Mouse (Mus musculus): Measurements from ENCODE around the gene Llgl2.

- TF ChIP-seq POLR2A (IDR thresholded peaks at IDR 0.05; ENCODE audit: control insufficient read depth, extremely low read depth, insufficient read depth, low read length, poor library complexity) (no peak), CTCF (IDR thresholded peaks at IDR 0.05; ENCODE audit: borderline replicate concordance, control insufficient read depth, extremely low read depth, insufficient read depth, low read length, poor library complexity) (0 out of 2 replicates have a peak, but pooled peaks have one; percentile 51)
Measured at GRCm38 (mm10) chr11:115894755-115895520, 71.1 kb downstream of the Llgl2 start.
